Mouse (Mus musculus): ENCODE measurements around the gene Gm39566.

DNA sequence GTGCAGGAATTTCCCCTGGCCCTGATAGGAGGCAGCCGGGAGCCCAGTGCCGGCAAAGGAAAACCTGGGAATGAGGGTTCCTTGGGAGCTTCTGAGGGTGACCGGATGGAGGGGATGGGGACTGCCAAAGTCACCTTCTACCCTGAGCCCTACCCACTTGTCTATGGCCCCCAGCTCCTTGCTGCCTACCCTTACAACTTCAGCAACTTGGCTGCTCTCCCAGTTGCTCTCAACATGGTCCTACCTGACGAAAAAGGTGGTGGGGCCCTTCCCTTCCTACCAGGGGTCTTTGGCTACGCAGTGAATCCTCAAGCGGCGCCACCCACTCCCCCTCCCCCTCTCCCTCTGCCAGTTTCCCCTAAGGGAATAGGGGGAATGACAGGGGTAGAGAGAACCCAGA lies 36.1 kb downstream of the Gm39566 start:
- no peak for TF ChIP-seq MYOD1 (IDR thresholded peaks at IDR 0.05; ENCODE audit: control insufficient read depth in 1 of 3, insufficient read length in 2 of 3, low read depth in 2 of 3)
- TF ChIP-seq POLR2A (IDR thresholded peaks at IDR 0.05; ENCODE audit: insufficient read length, low read depth), result no peak
